Mouse (Mus musculus): Measurements from ENCODE around the gene Clps. TPM values are rescaled to one million over a fixed set of nuclear protein-coding genes. Genes with fewer than 3 reads are reported as not detected.

Gene Clps
- not detected in 2 replicates for polyA plus RNA-seq (2016; fragmentation: Nextera tagmentation; extraction: Ambion mirVana)

- H3K36me3 ChIP-seq (replicated peaks): no peaks in the 10 kb centered on the region
- WGBS: 88% methylated on average over 4 of the region's 4 CpGs
- no peaks in the 10 kb centered on the region for H3K27me3 ChIP-seq (ENCODE audit: poor library complexity, severe bottlenecking)
- DNase-seq (ENCODE audit: extremely low spot score, low spot score): no peak
- H3K4me3 ChIP-seq: no peak within 1 kb of the TSS
- no peaks in the 10 kb centered on the region for H3K9me3 ChIP-seq
- no peak within 1 kb of the TSS; the same call in 1 of the 2 replicates for H3K27ac ChIP-seq
- peaks cover 26% of the 10 kb centered on the region for H3K4me1 ChIP-seq
Observed at GRCm38 (mm10) chr17:28560598-28560997, at the start of gene Clps. Gene Clps (minus strand): TSS chr17:28560766.

GRCm38 (mm10) chr17:28609543-28609942, 49.0 kb upstream of the Clps start:
- Histone ChIP-seq H3K9me3 (no peaks in the 10 kb centered on the region), H3K4me3 (no peak overlapping the region), H3K4me1 (no peaks in the 10 kb centered on the region), H3K27ac (no peak overlapping the region), H3K36me3 (replicated peaks) (peaks cover 90% of the 10 kb centered on the region), H3K27me3 (ENCODE audit: poor library complexity, severe bottlenecking) (no peaks in the 10 kb centered on the region)
- no peak for DNase-seq (ENCODE audit: extremely low spot score, low spot score)
- 88% methylated on average over 3 of the region's 3 CpGs for WGBS

GRCm38 (mm10) chr17:28601557-28602250, 41.1 kb upstream of the Clps start:
- H3K27ac ChIP-seq: no peak overlapping the region
- WGBS: 90% methylated on average over 9 of the region's 9 CpGs

GRCm38 (mm10) chr17:28600780-28601179, 40.2 kb upstream of the Clps start:
- Histone ChIP-seq H3K4me3 (no peak overlapping the region), H3K9me3 (no peaks in the 10 kb centered on the region), H3K27ac (no peak overlapping the region), H3K36me3 (replicated peaks) (peaks cover 98% of the 10 kb centered on the region), H3K27me3 (ENCODE audit: poor library complexity, severe bottlenecking) (no peaks in the 10 kb centered on the region), H3K4me1 (no peaks in the 10 kb centered on the region)
- 93% methylated on average over 5 of the region's 5 CpGs for WGBS
- no peak for DNase-seq (ENCODE audit: extremely low spot score, low spot score)

More at GRCm38 (mm10) chr17:28601557-28602250, 41.1 kb upstream of the Clps start:
- peaks cover 98% of the 10 kb centered on the region for H3K36me3 ChIP-seq (replicated peaks)
- no peaks in the 10 kb centered on the region for H3K9me3 ChIP-seq
- no peaks in the 10 kb centered on the region for H3K27me3 ChIP-seq (ENCODE audit: poor library complexity, severe bottlenecking)
- no peaks in the 10 kb centered on the region for H3K4me1 ChIP-seq
- no peak for DNase-seq (ENCODE audit: extremely low spot score, low spot score)
- H3K4me3 ChIP-seq: no peak overlapping the region

- H3K4me1 ChIP-seq: no peaks in the 10 kb centered on the region
- no peak for DNase-seq (ENCODE audit: extremely low spot score, low spot score)
- no peak overlapping the region for H3K4me3 ChIP-seq
- H3K9me3 ChIP-seq: no peaks in the 10 kb centered on the region
- WGBS: 91% methylated on average over 4 of the region's 4 CpGs
- peaks cover 97% of the 10 kb centered on the region for H3K36me3 ChIP-seq (replicated peaks)
- H3K27me3 ChIP-seq (ENCODE audit: poor library complexity, severe bottlenecking): no peaks in the 10 kb centered on the region
- no peak overlapping the region for H3K27ac ChIP-seq
Observed at GRCm38 (mm10) chr17:28593965-28594364, 33.4 kb upstream of the Clps start.

- no peak overlapping the region for H3K4me3 ChIP-seq
- WGBS: 38% methylated on average over 4 of the region's 4 CpGs
- no peaks in the 10 kb centered on the region for H3K9me3 ChIP-seq
- H3K4me1 ChIP-seq: no peaks in the 10 kb centered on the region
- H3K36me3 ChIP-seq (replicated peaks): peaks cover 97% of the 10 kb centered on the region
- peak; percentile 74 for DNase-seq (ENCODE audit: extremely low spot score, low spot score)
- H3K27me3 ChIP-seq (ENCODE audit: poor library complexity, severe bottlenecking): no peaks in the 10 kb centered on the region
- H3K27ac ChIP-seq: no peak overlapping the region
Observed at GRCm38 (mm10) chr17:28592998-28593397, 32.4 kb upstream of the Clps start.

GRCm38 (mm10) chr17:28591476-28591875, 30.9 kb upstream of the Clps start:
- WGBS: 93% methylated on average over 5 of the region's 5 CpGs

GRCm38 (mm10) chr17:28590596-28590995, 30.0 kb upstream of the Clps start:
- no peaks in the 10 kb centered on the region for H3K27me3 ChIP-seq (ENCODE audit: poor library complexity, severe bottlenecking)
- DNase-seq (ENCODE audit: extremely low spot score, low spot score): no peak
- no peak overlapping the region for H3K27ac ChIP-seq
- peaks cover 89% of the 10 kb centered on the region for H3K36me3 ChIP-seq (replicated peaks)
- H3K4me1 ChIP-seq: no peaks in the 10 kb centered on the region
- 95% methylated on average over 3 of the region's 3 CpGs for WGBS
- no peak overlapping the region for H3K4me3 ChIP-seq
- H3K9me3 ChIP-seq: no peaks in the 10 kb centered on the region

More at GRCm38 (mm10) chr17:28591476-28591875, 30.9 kb upstream of the Clps start:
- H3K27me3 ChIP-seq (ENCODE audit: poor library complexity, severe bottlenecking): no peaks in the 10 kb centered on the region
- H3K4me3 ChIP-seq: no peak overlapping the region
- DNase-seq (ENCODE audit: extremely low spot score, low spot score): no peak
- no peaks in the 10 kb centered on the region for H3K4me1 ChIP-seq
- peaks cover 97% of the 10 kb centered on the region for H3K36me3 ChIP-seq (replicated peaks)
- H3K9me3 ChIP-seq: no peaks in the 10 kb centered on the region
- H3K27ac ChIP-seq: no peak overlapping the region

- Histone ChIP-seq H3K36me3 (replicated peaks) (peaks cover 70% of the 10 kb centered on the region), H3K4me1 (no peaks in the 10 kb centered on the region), H3K9me3 (no peaks in the 10 kb centered on the region), H3K27me3 (ENCODE audit: poor library complexity, severe bottlenecking) (no peaks in the 10 kb centered on the region), H3K4me3 (no peak overlapping the region), H3K27ac (no peak overlapping the region)
- 79% methylated on average over 2 of the region's 2 CpGs for WGBS
- DNase-seq (ENCODE audit: extremely low spot score, low spot score): no peak
Observed at GRCm38 (mm10) chr17:28588591-28588990, 28.0 kb upstream of the Clps start.

- Histone ChIP-seq H3K27ac (no peak overlapping the region), H3K4me1 (no peaks in the 10 kb centered on the region), H3K36me3 (replicated peaks) (peaks cover 50% of the 10 kb centered on the region), H3K9me3 (no peaks in the 10 kb centered on the region), H3K4me3 (no peak overlapping the region), H3K27me3 (ENCODE audit: poor library complexity, severe bottlenecking) (no peaks in the 10 kb centered on the region)
- 88% methylated on average over 3 of the region's 3 CpGs for WGBS
- no peak for DNase-seq (ENCODE audit: extremely low spot score, low spot score)
Observed at GRCm38 (mm10) chr17:28586509-28586908, 25.9 kb upstream of the Clps start.

- DNase-seq (ENCODE audit: extremely low spot score, low spot score): no peak
- Histone ChIP-seq H3K27me3 (ENCODE audit: poor library complexity, severe bottlenecking) (no peaks in the 10 kb centered on the region), H3K9me3 (no peaks in the 10 kb centered on the region), H3K36me3 (replicated peaks) (no peaks in the 10 kb centered on the region), H3K4me1 (peaks cover 8% of the 10 kb centered on the region; the same call in 1 of the 2 replicates), H3K4me3 (no peak overlapping the region), H3K27ac (no peak overlapping the region)
- WGBS: 68% methylated on average over 2 of the region's 2 CpGs
Observed at GRCm38 (mm10) chr17:28581056-28581455, 20.5 kb upstream of the Clps start.

- DNase-seq (ENCODE audit: extremely low spot score, low spot score): peak; percentile 65
- H3K4me1 ChIP-seq: peaks cover 15% of the 10 kb centered on the region
- 6% methylated on average over 9 of the region's 9 CpGs for WGBS
- H3K36me3 ChIP-seq (replicated peaks): no peaks in the 10 kb centered on the region
- no peaks in the 10 kb centered on the region for H3K27me3 ChIP-seq (ENCODE audit: poor library complexity, severe bottlenecking)
- H3K4me3 ChIP-seq: no peak overlapping the region
- no peak overlapping the region for H3K27ac ChIP-seq
- no peaks in the 10 kb centered on the region for H3K9me3 ChIP-seq
Observed at GRCm38 (mm10) chr17:28580396-28580795, 19.8 kb upstream of the Clps start.

GRCm38 (mm10) chr17:28575244-28576125, 14.9 kb upstream of the Clps start, which contains the start of gene Lhfpl5:
Gene Lhfpl5 (plus strand): TSS chr17:28575641.
- Histone ChIP-seq H3K9me3 (no peaks in the 10 kb centered on the region), H3K27me3 (ENCODE audit: poor library complexity, severe bottlenecking) (peaks cover 5% of the 10 kb centered on the region; the same call in 1 of the 2 replicates), H3K4me1 (peaks cover 15% of the 10 kb centered on the region), H3K27ac (no peak within 1 kb of the TSS), H3K4me3 (peak within 1 kb of the TSS; percentile 46), H3K36me3 (replicated peaks) (no peaks in the 10 kb centered on the region)
- 15% methylated on average over 50 of the region's 50 CpGs for WGBS
- peak; percentile 77 for DNase-seq (ENCODE audit: extremely low spot score, low spot score)
